Mouse (Mus musculus): Measurements from ENCODE around the gene Ift27.

DNA sequence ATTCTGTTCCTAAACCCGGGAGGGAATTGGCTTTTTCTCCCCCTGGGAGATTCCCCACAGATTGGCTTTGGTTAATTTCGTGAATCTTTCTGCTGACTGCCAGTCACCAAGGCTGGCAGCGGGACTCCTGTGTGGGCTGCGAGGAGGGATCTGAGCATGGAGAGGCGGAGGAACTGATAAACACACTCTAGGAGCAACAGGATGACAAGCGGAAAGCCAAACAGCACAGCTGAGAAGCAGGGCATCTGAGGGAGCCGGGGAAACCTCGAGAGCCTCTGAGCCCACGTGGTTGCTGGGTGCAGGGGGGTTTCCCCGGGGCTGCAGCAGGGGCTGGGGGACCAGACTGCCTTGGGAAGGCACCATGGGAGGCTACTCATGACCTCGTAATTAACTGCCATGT, 4.3 kb downstream of the Ift27 start:
- TF ChIP-seq CTCF (IDR thresholded peaks at IDR 0.05; ENCODE audit: borderline replicate concordance, extremely low read depth, insufficient read depth, insufficient read length) (no peak), POLR2A (IDR thresholded peaks at IDR 0.05; ENCODE audit: borderline replicate concordance, extremely low read depth, insufficient read depth, insufficient read length, poor library complexity, severe bottlenecking) (no peak)
